In genomic region chr5:31123481-31123880, GRCm38 (mm10) we compare ENCODE assay signal across 26 mouse cellular contexts. TPM values are rescaled to one million over a fixed set of nuclear protein-coding genes. Genes with fewer than 3 reads are reported as not detected.
"Had no signal": no experiment of that assay in that cellular context is flagged by ENCODE, and none has a peak within 500 bp of the region (broad histone marks: within the 10 kb centered on the region; RNA-seq: fewer than 3 reads in every experiment).

No protein-coding gene starts in this region.

- H3K36me3 ChIP-seq: midbrain, embryonic 10.5 days; midbrain, embryonic 13.5 days; midbrain, embryonic 15.5 days; neural tube, embryonic 13.5 days; neural tube, embryonic 15.5 days had no signal

- H3K9ac ChIP-seq: lung, embryonic 14.5 days; midbrain, embryonic 13.5 days; midbrain, embryonic 15.5 days; neural tube, embryonic 13.5 days; neural tube, embryonic 15.5 days had no signal

- H3K4me2 ChIP-seq: lung, embryonic 14.5 days; midbrain, embryonic 13.5 days; midbrain, embryonic 15.5 days; neural tube, embryonic 13.5 days; neural tube, embryonic 15.5 days had no signal

- H3K9me3 ChIP-seq: midbrain, embryonic 10.5 days; midbrain, embryonic 13.5 days; midbrain, embryonic 15.5 days; neural tube, embryonic 13.5 days; neural tube, embryonic 15.5 days had no signal

- H3K27ac ChIP-seq: midbrain, embryonic 10.5 days; midbrain, embryonic 13.5 days; midbrain, embryonic 15.5 days; neural tube, embryonic 13.5 days; neural tube, embryonic 15.5 days had no signal

- H3K27me3 ChIP-seq: midbrain, embryonic 13.5 days; midbrain, embryonic 15.5 days; neural tube, embryonic 13.5 days; neural tube, embryonic 15.5 days had no signal

- ATAC-seq: midbrain, embryonic 13.5 days; midbrain, embryonic 15.5 days had no signal

- H3K4me1 ChIP-seq: midbrain, embryonic 13.5 days; midbrain, embryonic 15.5 days; neural tube, embryonic 13.5 days; neural tube, embryonic 15.5 days had no signal

- H3K4me3 ChIP-seq: midbrain, embryonic 10.5 days; midbrain, embryonic 13.5 days; midbrain, embryonic 15.5 days; myocyte; neural tube, embryonic 13.5 days; neural tube, embryonic 15.5 days had no signal

- DNase-seq: lung, adult 18-20 months; lung, embryonic 14.5 days; lung, postnatal 10 days; lung, postnatal 4 days; retina, postnatal 1 day; right cerebral cortex, postnatal 25 days; right cerebral cortex, postnatal 4 days; spleen, adult 18-20 months; thymus, adult 18-20 months; thymus, postnatal 14 days; thymus, postnatal 36 days had no signal

RNA-seq across cellular contexts. Expression of gene Trim54, which starts 7.0 kb away (rescaled TPM):
- total RNA-seq: megakaryocyte, adult 5-6 weeks; megakaryocyte-erythroid progenitor cell, adult 5-6 weeks had no signal
- polyA plus RNA-seq: lung, embryonic 14.5 days; midbrain, embryonic 10.5 days; midbrain, embryonic 13.5 days; midbrain, embryonic 15.5 days; small intestine, adult 2 months; stomach, embryonic 14.5 days had no signal

RNA-seq across cellular contexts. Expression of gene Ucn, which starts 15.1 kb away (rescaled TPM):
- total RNA-seq: megakaryocyte, adult 5-6 weeks; megakaryocyte-erythroid progenitor cell, adult 5-6 weeks had no signal
- polyA plus RNA-seq: liver, embryonic 16.5 days; lung, embryonic 14.5 days; lung, embryonic 16.5 days; midbrain, embryonic 10.5 days; midbrain, embryonic 13.5 days; midbrain, embryonic 15.5 days; neural tube, embryonic 11.5 days; neural tube, embryonic 13.5 days; neural tube, embryonic 15.5 days; small intestine, adult 2 months; stomach, embryonic 14.5 days; stomach, embryonic 16.5 days; thymus, postnatal 0 days had no signal

RNA-seq across cellular contexts. Expression of gene Slc30a3, which starts 15.4 kb away (rescaled TPM):
- total RNA-seq: megakaryocyte, adult 5-6 weeks; megakaryocyte-erythroid progenitor cell, adult 5-6 weeks had no signal
- polyA plus RNA-seq: lung, embryonic 14.5 days had no signal

RNA-seq across cellular contexts. Expression of gene Dnajc5g, which starts 17.4 kb away (rescaled TPM):
- total RNA-seq: megakaryocyte, adult 5-6 weeks; megakaryocyte-erythroid progenitor cell, adult 5-6 weeks had no signal
- polyA plus RNA-seq: liver, embryonic 16.5 days; lung, embryonic 14.5 days; lung, embryonic 16.5 days; midbrain, embryonic 10.5 days; midbrain, embryonic 13.5 days; midbrain, embryonic 15.5 days; myocyte; neural tube, embryonic 11.5 days; neural tube, embryonic 13.5 days; neural tube, embryonic 15.5 days; small intestine, adult 2 months; stomach, embryonic 14.5 days; stomach, embryonic 16.5 days; thymus, postnatal 0 days had no signal
